Mouse (Mus musculus) frontal cortex, postnatal 10 days (tissue): ENCODE data around the gene Pnn.
"Not testable (repeated sequence)": the region's sequence is repeated elsewhere in the genome, so short reads cannot be mapped to it uniquely, and the experiment has no call there.

Source experiments
- DNase-seq, 2 experiments: peaks; one replicate each; pipeline ENCODE4 v3.0.0; 2022; ENCODE audit warnings: low spot score in 2 of 2, mixed read lengths in 1 of 2

Gene Pnn

GRCm38 (mm10) chr12:59066448-59067077 lies at the start of gene Pnn:
Pnn (plus strand) TSS chr12:59066884.
- peak; percentile 97 for DNase-seq

- DNase-seq: no peak
Measured at GRCm38 (mm10) chr12:59017970-59018369, 48.7 kb upstream of the Pnn start.

- no peak for DNase-seq
Measured at GRCm38 (mm10) chr12:59019891-59020290, 46.8 kb upstream of the Pnn start.

- no peak for DNase-seq
Measured at GRCm38 (mm10) chr12:59021306-59021705, 45.4 kb upstream of the Pnn start.

- no peak for DNase-seq
Measured at GRCm38 (mm10) chr12:59032101-59032500, 34.6 kb upstream of the Pnn start.

GRCm38 (mm10) chr12:59039162-59039970 lies 27.3 kb upstream of the Pnn start:
- no peak for DNase-seq

- DNase-seq: peak in 1 of 2 experiments; percentile 16
Measured at GRCm38 (mm10) chr12:59039971-59040844, 26.5 kb upstream of the Pnn start.

- DNase-seq: no peak
Measured at GRCm38 (mm10) chr12:59040851-59041250, 25.8 kb upstream of the Pnn start.

- DNase-seq: no peak
Measured at GRCm38 (mm10) chr12:59052470-59052869, 14.2 kb upstream of the Pnn start.

- DNase-seq: no peak
Measured at GRCm38 (mm10) chr12:59053166-59053565, 13.5 kb upstream of the Pnn start.

GRCm38 (mm10) chr12:59053976-59054375 lies 12.7 kb upstream of the Pnn start:
- no peak for DNase-seq

- no peak for DNase-seq
Measured at GRCm38 (mm10) chr12:59055196-59055850, 11.4 kb upstream of the Pnn start.

- no peak for DNase-seq
Measured at GRCm38 (mm10) chr12:59056222-59056621, 10.5 kb upstream of the Pnn start.

- not testable (repeated sequence) for DNase-seq
Measured at GRCm38 (mm10) chr12:59058242-59058641, 8.4 kb upstream of the Pnn start.

GRCm38 (mm10) chr12:59060322-59060721 lies 6.4 kb upstream of the Pnn start:
- DNase-seq: no peak

GRCm38 (mm10) chr12:59060993-59061595 lies 5.6 kb upstream of the Pnn start, which contains the start of gene Trappc6b:
Trappc6b (minus strand) TSS chr12:59061472.
- DNase-seq: peak; percentile 77 to 81

GRCm38 (mm10) chr12:59064837-59065236 lies 1.8 kb upstream of the Pnn start:
- DNase-seq: no peak

- DNase-seq: no peak
Measured at GRCm38 (mm10) chr12:59065776-59066175, 908 bp upstream of the Pnn start.

GRCm38 (mm10) chr12:59067095-59067494 lies 411 bp downstream of the Pnn start:
- no peak for DNase-seq

- DNase-seq: no peak
Measured at GRCm38 (mm10) chr12:59068791-59069190, 2.1 kb downstream of the Pnn start.

GRCm38 (mm10) chr12:59072286-59072685 lies 5.6 kb downstream of the Pnn start:
- no peak for DNase-seq
